Mouse (Mus musculus) heart, adult 2 months (tissue): ENCODE data around the gene Ttc28. TPM values are rescaled to one million over a fixed set of nuclear protein-coding genes. Genes with fewer than 3 reads are reported as not detected.

Experiments used
- DNase-seq, 2 experiments: peaks; one replicate each; pipeline ENCODE4 v3.0.0; 2021
- H3K27ac ChIP-seq: fragments of 200-600 bp; 2 replicates; pipeline ENCODE4 v1.8.1; 2022
- H3K27me3 ChIP-seq: fragments of 200-500 bp; 2 replicates; pipeline ENCODE4 v1.6.1; 2012; ENCODE audit warnings: mild to moderate bottlenecking, low read length, inconsistent platforms, mixed read lengths; ENCODE audit not compliant: control insufficient read depth, insufficient read depth
- H3K36me3 ChIP-seq: fragments of 200-500 bp; 2 replicates; pipeline ENCODE4 v1.6.1; 2012; ENCODE audit warnings: low read length, inconsistent platforms; ENCODE audit not compliant: control insufficient read depth, insufficient read depth
- H3K4me1 ChIP-seq: fragments of 200-500 bp; 2 replicates; pipeline ENCODE4 v1.6.1; 2011; ENCODE audit warnings: low read length; ENCODE audit not compliant: control insufficient read depth, insufficient read depth
- H3K4me3 ChIP-seq: fragments of 200-600 bp; 2 replicates; pipeline ENCODE4 v1.8.1; 2022
- H3K79me2 ChIP-seq: fragments of 200-500 bp; replicated peaks from 2 replicates; pipeline ENCODE4 v1.6.1; 2012; ENCODE audit warnings: mild to moderate bottlenecking, inconsistent platforms, low read length, moderate library complexity, mixed read lengths; ENCODE audit not compliant: control insufficient read depth, insufficient read depth
- H3K9ac ChIP-seq: fragments of 200-500 bp; 2 replicates; pipeline ENCODE4 v1.6.1; 2012; ENCODE audit warnings: low read depth, mild to moderate bottlenecking, control low read depth, inconsistent platforms, low read length, mixed read lengths
- CTCF ChIP-seq: fragments of 200-600 bp; IDR thresholded peaks from 2 replicates; pipeline ENCODE4 v1.8.1; 2022; ENCODE audit warnings: antibody characterized with exemption, mild to moderate bottlenecking, moderate library complexity
- EP300 ChIP-seq: fragments of 200-500 bp; IDR thresholded peaks from 2 replicates; pipeline ENCODE4 v1.6.1; 2011; ENCODE audit warnings: low read depth, low read length, control low read depth; ENCODE audit not compliant: insufficient read depth
- POLR2A ChIP-seq: fragments of 200-500 bp; IDR thresholded peaks from 2 replicates; pipeline ENCODE4 v1.6.1; 2011; ENCODE audit warnings: mild to moderate bottlenecking, low read depth, low read length, control low read depth; ENCODE audit not compliant: insufficient read depth
- WGBS: fragments of 180-500 bp; shearing (Covaris S2); methylation state at CpG from one replicate; pipeline ENCODE4 v1.1.7; 2018; 5-methylcytosine and 5-hydroxymethylcytosine counted together
- intact Hi-C: fragments of 180-260 bp; cut with DNase I; formaldehyde crosslinking; loops from one replicate; pipeline ENCODE4 v1.15.1; 2025
- polyA plus RNA-seq: library from polyadenylated mRNA; depleted of rRNA; stranded (reverse); fragments of >200 nt; gene quantifications from 2 replicates; pipeline ENCODE4 v1.2.3, GENCODE M21; 2012
- total RNA-seq, 2 experiments: library from RNA; stranded (reverse); gene quantifications; 2 replicates each; pipeline ENCODE4 v1.2.3; 2021

Gene Ttc28
- total and polyA plus RNA-seq, 3 experiments: 7.2 to 15.0 (median 12.3) TPM

DNA sequence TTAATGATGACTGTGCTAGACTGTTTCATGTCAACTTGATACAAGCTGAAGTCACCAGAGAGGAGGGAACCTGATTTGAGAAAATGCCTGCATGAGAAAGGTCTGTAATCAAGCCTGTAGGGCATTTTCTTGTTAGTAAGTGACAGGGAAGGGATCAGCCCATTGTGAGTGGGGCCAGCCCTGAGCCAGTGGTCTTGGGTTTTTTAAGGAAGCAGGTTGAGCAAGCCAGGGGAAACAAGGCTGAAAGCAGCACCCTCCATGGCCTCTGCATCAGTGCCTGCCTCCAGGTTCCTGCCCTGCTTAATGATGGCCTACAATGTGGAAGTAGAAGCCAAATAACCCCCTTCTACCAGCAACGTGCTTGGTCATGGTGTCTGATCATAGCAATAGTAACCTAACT is 89.0 kb downstream of the Ttc28 start:
- Histone ChIP-seq H3K9ac (no peak overlapping the region), H3K36me3 (no peaks in the 10 kb centered on the region), H3K27ac (no peak overlapping the region), H3K4me1 (peaks cover 10% of the 10 kb centered on the region), H3K4me3 (no peak overlapping the region), H3K79me2 (no peaks in the 10 kb centered on the region), H3K27me3 (no peaks in the 10 kb centered on the region)
- intact Hi-C loops: no loop called here
- no peak for DNase-seq
- 79% methylated on average over 1 of the region's 1 CpGs for WGBS
- TF ChIP-seq POLR2A (no peak), EP300 (no peak), CTCF (no peak)

DNA sequence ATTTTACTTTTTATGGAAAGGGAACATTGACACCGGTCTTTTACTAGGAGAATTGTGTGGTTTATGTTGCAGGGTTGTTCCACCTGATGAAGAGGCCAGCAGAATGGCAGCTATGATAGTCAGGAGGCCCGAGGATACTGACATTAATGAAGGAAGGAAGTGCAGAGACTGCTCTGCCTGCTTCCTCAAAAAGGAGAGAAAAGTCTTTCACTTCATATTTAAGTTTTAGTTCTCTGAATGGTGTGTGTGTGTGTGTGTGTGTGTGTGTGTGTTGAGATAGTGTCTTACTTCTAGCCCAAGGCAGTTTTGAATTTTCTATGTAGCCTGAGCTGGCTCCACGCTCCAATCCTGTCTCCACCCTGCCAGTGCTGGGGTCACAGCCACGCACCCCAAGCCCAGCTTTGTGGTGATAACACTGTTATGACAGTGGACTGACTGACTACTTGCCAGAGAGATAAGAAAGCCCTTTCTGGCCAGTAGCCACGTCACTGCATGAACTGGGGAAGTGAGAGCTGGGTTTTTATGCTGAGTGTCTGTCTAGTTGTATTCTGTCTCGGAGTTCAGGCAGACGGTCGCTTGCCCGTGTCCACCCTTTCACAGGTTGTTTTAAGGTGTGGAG is 90.7 kb downstream of the Ttc28 start:
- H3K4me3 ChIP-seq: no peak overlapping the region
- no peak for TF ChIP-seq POLR2A
- TF ChIP-seq EP300: no peak
- TF ChIP-seq CTCF: no peak
- no peaks in the 10 kb centered on the region for H3K36me3 ChIP-seq
- no peaks in the 10 kb centered on the region for H3K27me3 ChIP-seq
- H3K9ac ChIP-seq: no peak overlapping the region
- WGBS: 23% methylated on average over 9 of the region's 9 CpGs
- DNase-seq: peak; percentile 56 to 74
- peaks cover 10% of the 10 kb centered on the region for H3K4me1 ChIP-seq
- intact Hi-C loops: no loop called here
- 0 out of 2 replicates have a peak, but pooled peaks cover 1% of the 10 kb centered on the region for H3K79me2 ChIP-seq
- no peak overlapping the region for H3K27ac ChIP-seq

DNA sequence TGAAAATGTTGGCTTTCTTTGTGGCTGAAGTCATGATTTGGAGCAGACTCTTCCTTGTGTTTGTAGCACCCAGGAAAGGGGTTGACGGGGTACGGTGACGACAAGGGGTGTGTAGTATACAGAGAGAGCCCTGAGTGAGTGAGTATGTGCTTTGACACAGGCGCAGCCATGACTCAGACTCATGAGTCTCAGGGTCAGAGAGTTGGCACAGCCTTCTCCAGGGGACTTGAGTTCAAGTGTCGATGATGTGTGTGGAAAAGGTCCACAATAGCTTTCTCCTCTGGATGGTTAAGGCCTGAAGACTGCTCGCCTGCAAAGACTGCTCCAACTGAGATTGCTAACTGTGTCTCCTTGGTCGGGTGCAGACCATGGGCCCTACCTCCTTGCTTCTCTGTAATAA is 97.1 kb downstream of the Ttc28 start:
- WGBS: 72% methylated on average over 7 of the region's 7 CpGs
- Histone ChIP-seq H3K4me1 (peaks cover 5% of the 10 kb centered on the region), H3K27me3 (no peaks in the 10 kb centered on the region), H3K36me3 (0 out of 2 replicates have a peak, but pooled peaks cover 2% of the 10 kb centered on the region), H3K4me3 (no peak overlapping the region), H3K9ac (no peak overlapping the region), H3K27ac (no peak overlapping the region), H3K79me2 (0 out of 2 replicates have a peak, but pooled peaks cover 5% of the 10 kb centered on the region)
- TF ChIP-seq EP300 (no peak), CTCF (no peak), POLR2A (no peak)
- no peak for DNase-seq
- intact Hi-C loops: no loop called here

DNA sequence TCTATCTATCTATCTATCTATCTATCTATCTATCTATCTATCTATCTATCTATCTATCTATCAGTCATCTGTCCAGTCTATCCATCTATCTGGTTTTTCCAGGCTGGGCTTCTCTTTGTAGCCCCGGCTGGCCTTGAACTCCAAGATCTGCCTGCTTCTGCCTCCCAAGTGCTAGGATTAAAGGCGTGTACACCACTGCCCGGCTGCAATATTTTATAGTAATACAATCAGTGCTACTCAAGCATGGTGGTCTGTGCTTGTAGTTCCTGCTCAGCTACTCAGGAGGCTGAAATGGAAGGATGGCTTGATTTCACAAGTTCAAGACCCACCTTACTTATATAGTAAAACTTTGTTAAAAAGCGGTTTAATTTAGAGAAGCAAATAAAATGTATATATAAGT is 98.2 kb downstream of the Ttc28 start:
- no peaks in the 10 kb centered on the region for H3K27me3 ChIP-seq
- no peak overlapping the region for H3K4me3 ChIP-seq
- intact Hi-C loops: loop anchor here (2.0 kb wide), 2 partner anchors 139 to 231 kb away; partner anchors contain the start of genes Chek2 and Hscb
- H3K36me3 ChIP-seq: peaks cover 5% of the 10 kb centered on the region; the same call in 1 of the 2 replicates
- H3K79me2 ChIP-seq: 0 out of 2 replicates have a peak, but pooled peaks cover 5% of the 10 kb centered on the region
- 91% methylated on average over 4 of the region's 4 CpGs for WGBS
- TF ChIP-seq POLR2A: no peak
- TF ChIP-seq CTCF: no peak
- no peak for TF ChIP-seq EP300
- no peak overlapping the region for H3K9ac ChIP-seq
- no peak overlapping the region for H3K27ac ChIP-seq
- H3K4me1 ChIP-seq: peaks cover 5% of the 10 kb centered on the region
- no peak for DNase-seq

DNA sequence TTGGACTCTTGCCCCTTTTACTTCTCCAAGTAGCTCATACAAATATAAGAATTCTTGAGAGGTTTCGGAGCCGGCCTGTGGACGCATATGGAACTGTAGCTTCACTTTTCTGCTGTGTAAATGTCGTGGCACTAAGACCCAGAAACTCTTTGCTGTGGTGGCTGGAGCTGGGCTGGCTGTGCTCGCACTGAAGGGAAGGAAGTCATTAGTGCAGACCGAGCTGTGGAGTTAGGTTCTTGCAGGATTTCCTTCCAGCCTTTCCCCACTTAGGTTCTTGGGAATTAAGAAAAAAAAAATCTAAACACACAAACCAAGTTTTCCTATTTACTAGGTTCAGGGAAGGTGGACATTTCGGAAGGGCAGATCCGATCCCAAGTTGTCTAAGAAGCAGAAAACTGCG is 98.9 kb downstream of the Ttc28 start:
- H3K27ac ChIP-seq: peak overlapping the region; percentile 95
- H3K27me3 ChIP-seq: no peaks in the 10 kb centered on the region
- H3K36me3 ChIP-seq: peaks cover 5% of the 10 kb centered on the region; the same call in 1 of the 2 replicates
- H3K79me2 ChIP-seq: 0 out of 2 replicates have a peak, but pooled peaks cover 5% of the 10 kb centered on the region
- intact Hi-C loops: loop anchor here (2.0 kb wide), 2 partner anchors 140 to 230 kb away; partner anchors contain the start of genes Chek2 and Hscb
- WGBS: 1% methylated on average over 9 of the region's 9 CpGs
- H3K4me3 ChIP-seq: peak overlapping the region; percentile 77
- peak; percentile 97 for TF ChIP-seq POLR2A
- peak; percentile 98 for TF ChIP-seq EP300
- peak; percentile 72 for TF ChIP-seq CTCF
- H3K9ac ChIP-seq: peak overlapping the region; percentile 73; the same call in 1 of the 2 replicates
- H3K4me1 ChIP-seq: peaks cover 5% of the 10 kb centered on the region
- DNase-seq: peak; percentile 76 to 85
